ENCODE assay signal across 18 mouse cellular contexts in the genomic region with DNA sequence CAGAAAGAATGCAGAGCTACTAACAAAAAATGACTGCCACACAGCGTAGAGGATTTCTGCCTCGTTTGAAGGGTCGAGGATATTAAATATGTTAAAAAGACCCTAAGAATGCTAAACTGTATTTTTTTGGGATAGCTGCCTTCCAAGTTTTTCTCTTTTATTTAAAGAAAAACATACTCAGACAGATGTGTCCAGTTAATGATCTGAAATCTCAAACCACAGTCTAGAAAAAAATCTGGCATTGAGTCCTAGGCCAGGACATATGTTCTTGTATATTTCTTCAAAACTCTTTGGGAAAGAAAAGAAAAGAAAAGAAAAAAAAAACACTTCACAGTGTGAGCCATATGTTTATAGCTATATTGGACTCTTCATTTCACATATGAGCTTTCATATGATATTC.
"Had no signal": no experiment of that assay in that cellular context is flagged by ENCODE, and none has a peak within 500 bp of the region (broad histone marks: within the 10 kb centered on the region; RNA-seq: fewer than 3 reads in every experiment).

No protein-coding gene starts in this region.

- H3K36me3 ChIP-seq: liver, embryonic 13.5 days; midbrain, embryonic 10.5 days; midbrain, embryonic 13.5 days; neural tube, embryonic 13.5 days had no signal

- H3K9ac ChIP-seq: limb, embryonic 12.5 days; liver, embryonic 13.5 days; midbrain, embryonic 13.5 days; neural tube, embryonic 13.5 days had no signal

- H3K27me3 ChIP-seq: limb, embryonic 12.5 days; liver, embryonic 13.5 days; megakaryocyte, embryonic 14.5 days; midbrain, embryonic 13.5 days; neural tube, embryonic 13.5 days had no signal

- H3K4me1 ChIP-seq: limb, embryonic 12.5 days; liver, embryonic 13.5 days; midbrain, embryonic 10.5 days had no signal

- H3K4me2 ChIP-seq: limb, embryonic 12.5 days; liver, embryonic 13.5 days; midbrain, embryonic 13.5 days; neural tube, embryonic 13.5 days had no signal

- DNase-seq: kidney, adult 18-20 months; kidney, adult 9 months; kidney, postnatal 36 days; layer of hippocampus, postnatal 36 days; liver, embryonic 13.5 days; lung, adult 2 months; lung, postnatal 36 days; thymus, adult 18-20 months; thymus, postnatal 36 days had no signal

- ATAC-seq: lung, postnatal 0 days; midbrain, embryonic 13.5 days; midbrain, embryonic 16.5 days had no signal

- H3K27ac ChIP-seq: left cerebral cortex, adult 2 months; limb, embryonic 12.5 days; liver, embryonic 13.5 days; midbrain, embryonic 10.5 days; midbrain, embryonic 13.5 days; neural tube, embryonic 13.5 days had no signal

- H3K9me3 ChIP-seq: limb, embryonic 12.5 days; liver, embryonic 13.5 days; megakaryocyte, embryonic 14.5 days; midbrain, embryonic 10.5 days; midbrain, embryonic 13.5 days; neural tube, embryonic 13.5 days had no signal

- H3K4me3 ChIP-seq: left cerebral cortex, adult 2 months; limb, embryonic 12.5 days; liver, embryonic 13.5 days; megakaryocyte, embryonic 14.5 days; midbrain, embryonic 10.5 days; midbrain, embryonic 13.5 days; myocyte; neural tube, embryonic 13.5 days had no signal
